Mouse (Mus musculus) neural tube, embryonic 14.5 days (tissue): ENCODE data around the gene Zcchc3. TPM values are rescaled to one million over a fixed set of nuclear protein-coding genes. Genes with fewer than 3 reads are reported as not detected.

Experiments
- ATAC-seq: fragments of 200-750 bp; cut with Nextera tagmentation; 2 replicates; pipeline ENCODE4 v1.8.0; 2017; ENCODE audit warnings: low read depth, mild to moderate bottlenecking, moderate TSS enrichment, moderate library complexity
- H3K27ac ChIP-seq: fragments of 300-500 bp; sonication (generic); 2 replicates; pipeline ENCODE4 v1.5.1; 2014; ENCODE audit warnings: low read depth, mild to moderate bottlenecking, control low read depth, low read length, moderate library complexity, mixed read lengths
- H3K27me3 ChIP-seq: fragments of 300-500 bp; sonication (generic); 2 replicates; pipeline ENCODE4 v1.6.1; 2014; ENCODE audit warnings: low read length; ENCODE audit not compliant: control insufficient read depth, insufficient read depth
- H3K36me3 ChIP-seq: fragments of 300-500 bp; sonication (generic); 2 replicates; pipeline ENCODE4 v1.6.1; 2014; ENCODE audit warnings: low read length, mixed read lengths; ENCODE audit not compliant: control insufficient read depth, insufficient read depth
- H3K4me1 ChIP-seq: fragments of 300-500 bp; sonication (generic); 2 replicates; pipeline ENCODE4 v1.6.1; 2014; ENCODE audit warnings: low read length; ENCODE audit not compliant: control insufficient read depth, insufficient read depth
- H3K4me2 ChIP-seq: fragments of 300-500 bp; sonication (generic); 2 replicates; pipeline ENCODE4 v1.6.1; 2014; ENCODE audit warnings: mild to moderate bottlenecking, low read depth, low read length, control low read depth
- H3K4me3 ChIP-seq: fragments of 300-500 bp; sonication (generic); 2 replicates; pipeline ENCODE4 v1.5.1; 2014; ENCODE audit warnings: low read depth, low read length, control low read depth, mixed read lengths
- H3K9ac ChIP-seq: fragments of 300-500 bp; sonication (generic); replicated peaks from 2 replicates; pipeline ENCODE4 v1.6.1; 2014; ENCODE audit warnings: low read depth, mild to moderate bottlenecking, control low read depth, low read length, mixed read lengths
- H3K9me3 ChIP-seq: fragments of 300-500 bp; sonication (generic); 2 replicates; pipeline ENCODE4 v1.6.1; 2016; ENCODE audit warnings: low read length; ENCODE audit not compliant: control insufficient read depth
- WGBS: fragments of 180-500 bp; shearing (Covaris S2); extraction: QIAGEN DNeasy Blood & Tissue Kit; methylation state at CpG from one replicate; pipeline ENCODE4 v1.1.7; 2014; 5-methylcytosine and 5-hydroxymethylcytosine counted together
- polyA plus RNA-seq: library from polyadenylated mRNA; unstranded; fragments of >200 nt; fragmentation: Nextera tagmentation; extraction: Ambion mirVana; gene quantifications from 2 replicates; pipeline ENCODE4 v1.2.1, GENCODE M21; 2014

The Zcchc3 gene
- polyA plus RNA-seq, 1 experiment from 2014 or later = 14.5 TPM

- no peak for ATAC-seq
- H3K9me3 ChIP-seq = no peaks in the 10 kb centered on the region
- peaks cover 33% of the 10 kb centered on the region for H3K4me1 ChIP-seq
- 1% methylated on average over 21 of the region's 21 CpGs for WGBS
- peak overlapping the region; percentile 92 for H3K9ac ChIP-seq
- peak overlapping the region; percentile 91 for H3K4me3 ChIP-seq
- H3K27me3 ChIP-seq = no peaks in the 10 kb centered on the region
- H3K27ac ChIP-seq = no peak overlapping the region
- peak overlapping the region; percentile 84 for H3K4me2 ChIP-seq
- H3K36me3 ChIP-seq = no peaks in the 10 kb centered on the region
Observed at GRCm38 (mm10) chr2:152413158-152413764, 1.6 kb downstream of the Zcchc3 start.

DNA sequence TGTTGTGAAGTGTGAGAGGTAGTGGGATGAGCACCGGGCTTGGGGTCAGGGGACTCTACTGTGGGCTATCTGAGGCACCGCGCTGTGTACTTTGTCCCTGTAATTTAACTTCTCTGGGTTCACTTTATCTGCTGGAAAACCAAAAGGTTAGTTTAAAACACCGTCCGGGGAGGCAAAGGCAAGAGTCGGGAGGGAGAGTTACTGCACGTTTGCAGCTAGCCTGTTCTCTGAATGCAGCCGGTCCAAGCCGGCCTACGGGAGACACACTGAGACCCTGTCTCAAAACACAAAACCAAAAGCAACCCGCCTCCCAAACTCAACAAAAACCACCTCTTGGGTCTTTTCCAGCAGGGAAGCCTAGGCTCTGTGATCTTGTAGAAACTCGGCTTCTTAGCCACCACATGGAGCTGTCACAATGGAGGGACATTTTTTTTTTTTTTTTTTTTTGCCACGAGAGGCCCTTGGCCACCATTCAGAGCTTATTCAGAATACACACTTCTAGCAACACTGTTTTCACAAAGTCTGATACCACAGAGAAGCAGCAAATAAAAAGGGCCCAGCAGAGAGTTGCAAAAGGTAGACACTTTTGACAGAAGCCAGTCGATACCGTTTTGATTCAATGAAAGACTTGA is 2.2 kb downstream of the Zcchc3 start:
- H3K4me1 ChIP-seq = peaks cover 33% of the 10 kb centered on the region
- no peak for ATAC-seq
- peak overlapping the region; percentile 84 for H3K4me2 ChIP-seq

DNA sequence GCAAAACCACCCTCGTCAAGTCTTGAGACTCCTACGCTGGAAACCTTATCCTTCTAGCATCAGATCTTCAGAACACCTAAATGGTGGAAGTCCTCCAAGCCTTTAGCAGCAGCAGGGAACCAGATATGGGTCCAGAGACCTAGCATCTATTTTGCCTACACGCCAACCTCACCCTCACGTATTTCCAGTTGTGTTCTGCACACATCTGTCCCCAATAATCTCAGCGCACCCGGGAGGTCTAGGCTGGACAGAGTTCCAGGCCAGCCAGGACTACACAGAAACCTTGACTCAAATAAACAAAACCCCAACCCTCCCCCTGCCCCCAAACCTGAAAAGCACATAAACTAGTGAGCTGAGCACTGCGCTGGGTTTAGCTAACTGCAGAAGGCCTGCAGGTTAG is 3.4 kb downstream of the Zcchc3 start:
- no peaks in the 10 kb centered on the region for H3K9me3 ChIP-seq
- peak overlapping the region; percentile 84 for H3K4me2 ChIP-seq
- ATAC-seq = no peak
- H3K27me3 ChIP-seq = no peaks in the 10 kb centered on the region
- H3K9ac ChIP-seq = peak overlapping the region; percentile 41; the same call in 1 of the 2 replicates
- H3K4me3 ChIP-seq = peak overlapping the region; percentile 91; the same call in 1 of the 2 replicates
- H3K27ac ChIP-seq = peak overlapping the region; percentile 87
- peaks cover 33% of the 10 kb centered on the region for H3K4me1 ChIP-seq
- 2% methylated on average over 7 of the region's 7 CpGs for WGBS
- no peaks in the 10 kb centered on the region for H3K36me3 ChIP-seq

More for the DNA sequence above, 2.2 kb downstream of the Zcchc3 start:
- Histone ChIP-seq H3K9me3 (no peaks in the 10 kb centered on the region), H3K9ac (peak overlapping the region; percentile 92; the same call in 1 of the 2 replicates), H3K27me3 (no peaks in the 10 kb centered on the region), H3K4me3 (peak overlapping the region; percentile 91), H3K27ac (peak overlapping the region; percentile 60), H3K36me3 (no peaks in the 10 kb centered on the region)
- 5% methylated on average over 15 of the region's 15 CpGs for WGBS

GRCm38 (mm10) chr2:152410971-152411371 is 3.9 kb downstream of the Zcchc3 start:
- Histone ChIP-seq H3K27me3 (no peaks in the 10 kb centered on the region), H3K4me3 (peak overlapping the region; percentile 91; the same call in 1 of the 2 replicates), H3K4me2 (peak overlapping the region; percentile 84), H3K27ac (peak overlapping the region; percentile 87), H3K9me3 (no peaks in the 10 kb centered on the region), H3K36me3 (no peaks in the 10 kb centered on the region), H3K9ac (peak overlapping the region; percentile 41), H3K4me1 (peaks cover 33% of the 10 kb centered on the region)
- peak; percentile 25; the same call in 1 of the 2 replicates for ATAC-seq
- 2% methylated on average over 14 of the region's 15 CpGs for WGBS

DNA sequence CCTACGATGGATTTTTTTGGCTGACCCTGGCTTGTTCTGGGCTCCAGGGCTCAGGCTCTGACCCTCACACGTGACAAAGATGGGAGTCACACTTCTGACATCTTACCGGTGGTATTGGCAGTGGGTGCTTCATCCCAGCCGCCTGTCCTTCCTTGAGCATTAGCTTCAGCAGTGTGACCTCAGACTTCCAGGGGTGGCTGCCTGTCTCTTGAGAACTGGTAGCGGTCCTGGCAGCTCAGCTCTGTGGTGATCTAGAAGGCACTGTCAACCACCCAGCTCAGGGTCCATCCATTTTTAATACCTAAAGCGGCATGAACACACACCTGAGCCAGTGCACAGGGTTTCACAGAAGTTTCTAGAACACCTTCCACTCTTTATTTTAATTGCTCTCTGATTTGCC is 5.0 kb downstream of the Zcchc3 start:
- H3K4me1 ChIP-seq = peaks cover 36% of the 10 kb centered on the region
- H3K4me3 ChIP-seq = no peak overlapping the region
- no peak for ATAC-seq
- 79% methylated on average over 6 of the region's 6 CpGs for WGBS
- no peaks in the 10 kb centered on the region for H3K9me3 ChIP-seq
- H3K27me3 ChIP-seq = no peaks in the 10 kb centered on the region
- no peak overlapping the region; the same call in 1 of the 2 replicates for H3K27ac ChIP-seq
- H3K4me2 ChIP-seq = no peak overlapping the region
- H3K36me3 ChIP-seq = no peaks in the 10 kb centered on the region
- H3K9ac ChIP-seq = no peak overlapping the region

DNA sequence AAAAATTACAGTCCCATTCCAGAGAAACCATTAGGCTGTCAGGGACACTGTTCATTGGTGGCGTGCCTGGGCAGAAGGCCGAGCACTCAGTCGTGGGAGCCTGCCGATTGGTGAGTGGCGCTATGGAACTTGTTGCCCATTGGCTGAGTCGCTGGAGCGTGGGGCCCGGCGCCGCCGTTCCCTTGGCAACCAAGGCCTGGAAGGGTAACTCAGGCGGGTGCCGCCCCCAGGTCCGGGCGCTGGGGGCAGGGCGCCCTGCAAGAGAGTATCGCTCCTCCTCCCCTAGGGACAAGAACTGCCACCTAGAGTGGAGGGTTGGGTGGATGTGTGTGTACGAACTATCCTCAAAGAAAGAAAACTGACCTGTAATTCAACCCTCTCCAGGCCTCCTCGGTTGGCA is 8.7 kb downstream of the Zcchc3 start:
- 0% methylated on average over 19 of the region's 19 CpGs for WGBS
- Histone ChIP-seq H3K9ac (peak overlapping the region; percentile 37; the same call in 1 of the 2 replicates), H3K4me3 (peak overlapping the region; percentile 29), H3K4me2 (peak overlapping the region; percentile 51), H3K36me3 (no peaks in the 10 kb centered on the region), H3K27ac (peak overlapping the region; percentile 66), H3K27me3 (no peaks in the 10 kb centered on the region), H3K9me3 (no peaks in the 10 kb centered on the region), H3K4me1 (peaks cover 16% of the 10 kb centered on the region)
- ATAC-seq = peak; percentile 96

DNA sequence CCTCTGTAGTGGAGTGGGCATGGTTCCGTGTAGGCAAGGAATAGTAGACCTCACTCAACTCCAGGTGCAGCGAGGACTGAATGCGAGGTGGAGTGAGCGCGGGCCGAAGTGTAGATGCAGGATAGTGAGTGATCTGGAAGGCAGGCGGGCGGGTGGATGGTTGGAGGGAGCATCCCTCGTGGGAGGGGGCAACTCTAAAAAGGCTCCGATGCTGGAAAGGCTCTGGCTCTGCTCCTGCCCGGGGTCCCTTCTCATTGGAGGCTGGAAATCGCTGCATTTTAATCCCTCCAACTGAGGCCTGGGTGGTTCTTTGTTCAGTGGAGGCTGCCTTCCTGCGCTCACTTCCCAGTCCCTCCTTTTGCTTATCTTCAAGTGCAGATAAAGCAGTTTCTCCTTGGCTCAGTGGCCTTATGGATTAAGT is 15.7 kb downstream of the Zcchc3 start:
- H3K4me2 ChIP-seq = peak overlapping the region; percentile 90
- H3K4me1 ChIP-seq = peaks cover 24% of the 10 kb centered on the region
- no peaks in the 10 kb centered on the region for H3K36me3 ChIP-seq
- H3K9me3 ChIP-seq = no peaks in the 10 kb centered on the region
- H3K4me3 ChIP-seq = peak overlapping the region; percentile 88
- peak overlapping the region; percentile 99 for H3K27ac ChIP-seq
- WGBS = under 1% methylated on average over 13 of the region's 13 CpGs
- peak overlapping the region; percentile 97 for H3K9ac ChIP-seq
- no peaks in the 10 kb centered on the region for H3K27me3 ChIP-seq
- no peak for ATAC-seq

GRCm38 (mm10) chr2:152398691-152399090 is 16.1 kb downstream of the Zcchc3 start:
- WGBS = under 1% methylated on average over 38 of the region's 38 CpGs
- peak overlapping the region; percentile 90 for H3K4me2 ChIP-seq

More at GRCm38 (mm10) chr2:152398691-152399090, 16.1 kb downstream of the Zcchc3 start:
- Histone ChIP-seq H3K9ac (peak overlapping the region; percentile 97), H3K4me3 (peak overlapping the region; percentile 88), H3K27ac (peak overlapping the region; percentile 99), H3K36me3 (no peaks in the 10 kb centered on the region), H3K9me3 (no peaks in the 10 kb centered on the region), H3K4me1 (peaks cover 29% of the 10 kb centered on the region), H3K27me3 (no peaks in the 10 kb centered on the region)
- ATAC-seq = peak; percentile 73
